Mouse (Mus musculus) forebrain, embryonic 13.5 days (tissue): ENCODE results near the gene Sphk2. TPM values are rescaled to one million over a fixed set of nuclear protein-coding genes. Genes with fewer than 3 reads are reported as not detected.

Experiments used
- ATAC-seq: fragments of 200-750 bp; cut with Nextera tagmentation; 2 replicates; pipeline ENCODE4 v1.8.0; 2017
- H3K27ac ChIP-seq: fragments of 300-500 bp; sonication (generic); 2 replicates; pipeline ENCODE4 v1.5.1; 2015; ENCODE audit warnings: inconsistent platforms, mild to moderate bottlenecking, moderate library complexity
- H3K27me3 ChIP-seq: fragments of 300-500 bp; sonication (generic); 2 replicates; pipeline ENCODE4 v1.6.1; 2015; ENCODE audit warnings: mild to moderate bottlenecking, inconsistent platforms
- H3K36me3 ChIP-seq: fragments of 300-500 bp; sonication (generic); 2 replicates; pipeline ENCODE4 v1.6.1; 2015; ENCODE audit warnings: mild to moderate bottlenecking, inconsistent platforms; ENCODE audit not compliant: poor library complexity, severe bottlenecking
- H3K4me1 ChIP-seq: fragments of 300-500 bp; sonication (generic); 2 replicates; pipeline ENCODE4 v1.6.1; 2015; ENCODE audit warnings: inconsistent platforms
- H3K4me2 ChIP-seq: fragments of 300-500 bp; sonication (generic); 2 replicates; pipeline ENCODE4 v1.6.1; 2015; ENCODE audit warnings: inconsistent platforms, mild to moderate bottlenecking, moderate library complexity
- H3K4me3 ChIP-seq: fragments of 300-500 bp; sonication (generic); 2 replicates; pipeline ENCODE4 v1.5.1; 2015; ENCODE audit warnings: mild to moderate bottlenecking, inconsistent platforms
- H3K9ac ChIP-seq: fragments of 300-500 bp; sonication (generic); 2 replicates; pipeline ENCODE4 v1.6.1; 2015; ENCODE audit warnings: mild to moderate bottlenecking, inconsistent platforms
- H3K9me3 ChIP-seq: fragments of 300-500 bp; sonication (generic); replicated peaks from 2 replicates; pipeline ENCODE4 v1.6.1; 2016; ENCODE audit warnings: inconsistent platforms
- WGBS: fragments of 180-500 bp; shearing (Covaris S2); methylation state at CpG from one replicate; pipeline ENCODE4 v1.1.7; 2015; 5-methylcytosine and 5-hydroxymethylcytosine counted together
- polyA plus RNA-seq: library from polyadenylated mRNA; unstranded; fragments of >200 nt; fragmentation: Nextera tagmentation; extraction: Ambion mirVana; gene quantifications from 2 replicates; pipeline ENCODE4 v1.2.1, GENCODE M21; 2015

Sphk2 gene
- 25.3 and 29.7 TPM in 2 replicates for polyA plus RNA-seq

- Histone ChIP-seq H3K4me3 (peak within 1 kb of the TSS; percentile 93), H3K9ac (peak within 1 kb of the TSS; percentile 98), H3K36me3 (peaks cover 46% of the 10 kb centered on the region), H3K27ac (peak within 1 kb of the TSS; percentile 90), H3K27me3 (no peaks in the 10 kb centered on the region), H3K4me2 (peak within 1 kb of the TSS; percentile 96), H3K4me1 (peaks cover 49% of the 10 kb centered on the region), H3K9me3 (no peaks in the 10 kb centered on the region)
- WGBS, result 0% methylated on average over 41 of the region's 41 CpGs
- ATAC-seq, result peak; percentile 77
Measured at GRCm38 (mm10) chr7:45717918-45718297, at the start of gene Sphk2. Sphk2 (minus strand) TSS chr7:45718002.

GRCm38 (mm10) chr7:45767500-45767899, 49.7 kb upstream of the Sphk2 start:
- Histone ChIP-seq H3K9ac (no peak overlapping the region), H3K4me2 (no peak overlapping the region), H3K4me1 (no peaks in the 10 kb centered on the region), H3K36me3 (no peaks in the 10 kb centered on the region), H3K4me3 (no peak overlapping the region), H3K9me3 (no peaks in the 10 kb centered on the region), H3K27me3 (no peaks in the 10 kb centered on the region; the same call in 1 of the 2 replicates), H3K27ac (no peak overlapping the region)
- ATAC-seq, result no peak
- WGBS, result 94% methylated on average over 6 of the region's 6 CpGs

- Histone ChIP-seq H3K9me3 (no peaks in the 10 kb centered on the region), H3K9ac (no peak overlapping the region), H3K36me3 (no peaks in the 10 kb centered on the region), H3K4me2 (no peak overlapping the region), H3K4me3 (no peak overlapping the region), H3K27ac (no peak overlapping the region), H3K27me3 (no peaks in the 10 kb centered on the region; the same call in 1 of the 2 replicates), H3K4me1 (no peaks in the 10 kb centered on the region)
- WGBS, result 64% methylated on average over 8 of the region's 8 CpGs
- no peak for ATAC-seq
Measured at GRCm38 (mm10) chr7:45766764-45767163, 49.0 kb upstream of the Sphk2 start.

GRCm38 (mm10) chr7:45765995-45766394, 48.2 kb upstream of the Sphk2 start:
- H3K4me3 ChIP-seq, result no peak overlapping the region
- no peaks in the 10 kb centered on the region for H3K9me3 ChIP-seq
- H3K27me3 ChIP-seq, result no peaks in the 10 kb centered on the region; the same call in 1 of the 2 replicates
- H3K4me2 ChIP-seq, result no peak overlapping the region
- 67% methylated on average over 8 of the region's 8 CpGs for WGBS
- no peak overlapping the region for H3K9ac ChIP-seq
- H3K36me3 ChIP-seq, result no peaks in the 10 kb centered on the region
- no peak overlapping the region for H3K27ac ChIP-seq
- ATAC-seq, result no peak
- H3K4me1 ChIP-seq, result no peaks in the 10 kb centered on the region

GRCm38 (mm10) chr7:45760151-45760550, 42.3 kb upstream of the Sphk2 start:
- Histone ChIP-seq H3K9me3 (no peaks in the 10 kb centered on the region), H3K4me1 (no peaks in the 10 kb centered on the region), H3K27me3 (peaks cover 33% of the 10 kb centered on the region), H3K4me2 (no peak overlapping the region), H3K36me3 (no peaks in the 10 kb centered on the region), H3K4me3 (no peak overlapping the region), H3K9ac (no peak overlapping the region), H3K27ac (no peak overlapping the region)
- no peak for ATAC-seq
- WGBS, result 64% methylated on average over 5 of the region's 5 CpGs

- H3K9me3 ChIP-seq, result no peaks in the 10 kb centered on the region
- H3K27ac ChIP-seq, result no peak overlapping the region
- H3K27me3 ChIP-seq, result peaks cover 33% of the 10 kb centered on the region
- 10% methylated on average over 27 of the region's 27 CpGs for WGBS
- H3K4me3 ChIP-seq, result no peak overlapping the region
- no peak for ATAC-seq
- H3K36me3 ChIP-seq, result no peaks in the 10 kb centered on the region
- H3K4me2 ChIP-seq, result peak overlapping the region; percentile 41
- peak overlapping the region; percentile 37 for H3K9ac ChIP-seq
- H3K4me1 ChIP-seq, result no peaks in the 10 kb centered on the region
Measured at GRCm38 (mm10) chr7:45759400-45759799, 41.6 kb upstream of the Sphk2 start.

GRCm38 (mm10) chr7:45755703-45756102, 37.9 kb upstream of the Sphk2 start:
- H3K36me3 ChIP-seq, result no peaks in the 10 kb centered on the region
- ATAC-seq, result no peak
- no peak overlapping the region for H3K4me2 ChIP-seq
- H3K27ac ChIP-seq, result no peak overlapping the region
- WGBS, result 53% methylated on average over 6 of the region's 6 CpGs
- H3K4me3 ChIP-seq, result no peak overlapping the region
- H3K9me3 ChIP-seq, result no peaks in the 10 kb centered on the region
- peaks cover 31% of the 10 kb centered on the region for H3K27me3 ChIP-seq
- H3K9ac ChIP-seq, result no peak overlapping the region
- no peaks in the 10 kb centered on the region for H3K4me1 ChIP-seq

GRCm38 (mm10) chr7:45750162-45750561, 32.4 kb upstream of the Sphk2 start:
- no peak overlapping the region for H3K9ac ChIP-seq
- no peak for ATAC-seq
- no peaks in the 10 kb centered on the region; the same call in 1 of the 2 replicates for H3K4me1 ChIP-seq
- 81% methylated on average over 9 of the region's 9 CpGs for WGBS
- H3K27me3 ChIP-seq, result no peaks in the 10 kb centered on the region
- H3K9me3 ChIP-seq, result peaks cover 5% of the 10 kb centered on the region
- H3K4me3 ChIP-seq, result no peak overlapping the region
- no peak overlapping the region for H3K27ac ChIP-seq
- H3K36me3 ChIP-seq, result no peaks in the 10 kb centered on the region
- no peak overlapping the region for H3K4me2 ChIP-seq

GRCm38 (mm10) chr7:45749401-45749800, 31.6 kb upstream of the Sphk2 start:
- no peak overlapping the region for H3K4me2 ChIP-seq
- ATAC-seq, result no peak
- no peak overlapping the region for H3K4me3 ChIP-seq
- no peaks in the 10 kb centered on the region for H3K27me3 ChIP-seq
- peaks cover 5% of the 10 kb centered on the region for H3K9me3 ChIP-seq
- H3K27ac ChIP-seq, result no peak overlapping the region
- H3K4me1 ChIP-seq, result no peaks in the 10 kb centered on the region; the same call in 1 of the 2 replicates
- no peaks in the 10 kb centered on the region for H3K36me3 ChIP-seq
- H3K9ac ChIP-seq, result no peak overlapping the region
- WGBS, result 42% methylated on average over 10 of the region's 10 CpGs

- H3K9me3 ChIP-seq, result peaks cover 5% of the 10 kb centered on the region
- ATAC-seq, result no peak
- whole genome bisulfite sequencing, result 87% methylated on average over 7 of the region's 7 CpGs
- no peak overlapping the region; the same call in 1 of the 2 replicates for H3K27ac ChIP-seq
- H3K27me3 ChIP-seq, result no peaks in the 10 kb centered on the region
- no peaks in the 10 kb centered on the region for H3K36me3 ChIP-seq
- no peak overlapping the region for H3K9ac ChIP-seq
- H3K4me1 ChIP-seq, result no peaks in the 10 kb centered on the region; the same call in 1 of the 2 replicates
- no peak overlapping the region for H3K4me3 ChIP-seq
- no peak overlapping the region for H3K4me2 ChIP-seq
Measured at GRCm38 (mm10) chr7:45748110-45748509, 30.3 kb upstream of the Sphk2 start.

- Histone ChIP-seq H3K27ac (no peak overlapping the region), H3K4me2 (no peak overlapping the region), H3K9ac (no peak overlapping the region), H3K27me3 (peaks cover 2% of the 10 kb centered on the region; the same call in 1 of the 2 replicates), H3K36me3 (no peaks in the 10 kb centered on the region), H3K4me1 (no peaks in the 10 kb centered on the region; the same call in 1 of the 2 replicates), H3K9me3 (peaks cover 5% of the 10 kb centered on the region), H3K4me3 (no peak overlapping the region)
- 77% methylated on average over 5 of the region's 5 CpGs for WGBS
- no peak for ATAC-seq
Measured at GRCm38 (mm10) chr7:45747450-45747849, 29.6 kb upstream of the Sphk2 start.

GRCm38 (mm10) chr7:45746518-45746917, 28.7 kb upstream of the Sphk2 start:
- no peaks in the 10 kb centered on the region for H3K36me3 ChIP-seq
- no peak overlapping the region for H3K4me3 ChIP-seq
- no peak overlapping the region for H3K27ac ChIP-seq
- 70% methylated on average over 6 of the region's 6 CpGs for WGBS
- no peak overlapping the region for H3K9ac ChIP-seq
- H3K4me2 ChIP-seq, result no peak overlapping the region
- ATAC-seq, result no peak
- peaks cover 10% of the 10 kb centered on the region; the same call in 1 of the 2 replicates for H3K27me3 ChIP-seq
- H3K9me3 ChIP-seq, result peaks cover 5% of the 10 kb centered on the region
- no peaks in the 10 kb centered on the region; the same call in 1 of the 2 replicates for H3K4me1 ChIP-seq

GRCm38 (mm10) chr7:45744387-45744786, 26.6 kb upstream of the Sphk2 start:
- Histone ChIP-seq H3K9me3 (peaks cover 5% of the 10 kb centered on the region), H3K4me1 (no peaks in the 10 kb centered on the region; the same call in 1 of the 2 replicates), H3K27me3 (peaks cover 10% of the 10 kb centered on the region; the same call in 1 of the 2 replicates), H3K9ac (no peak overlapping the region), H3K4me3 (no peak overlapping the region), H3K36me3 (no peaks in the 10 kb centered on the region), H3K4me2 (no peak overlapping the region), H3K27ac (no peak overlapping the region)
- 35% methylated on average over 2 of the region's 2 CpGs for WGBS
- ATAC-seq, result no peak
